Mouse (Mus musculus) thymus, postnatal 0 days (tissue): ENCODE results near the gene Pnpla6. TPM values are rescaled to one million over a fixed set of nuclear protein-coding genes. Genes with fewer than 3 reads are reported as not detected.
"Not testable (repeated sequence)": the region's sequence is repeated elsewhere in the genome, so short reads cannot be mapped to it uniquely, and the experiment has no call there.

Experiments
- DNase-seq: peaks from one replicate; pipeline ENCODE4 v3.0.0-alpha.2; 2015; ENCODE audit warnings: low spot score
- polyA plus RNA-seq: library from polyadenylated mRNA; unstranded; fragments of >200 nt; fragmentation: Nextera tagmentation; extraction: Ambion mirVana; gene quantifications from 2 replicates; pipeline ENCODE4 v1.2.1, GENCODE M21; 2015

Pnpla6 gene
- polyA plus RNA-seq, 1 experiment from 2014 or later, result 12.9 TPM

GRCm38 (mm10) chr8:3574546-3574945 is 59.4 kb downstream of the Pnpla6 start:
- no peak for DNase-seq

- DNase-seq, result no peak
Measured at GRCm38 (mm10) chr8:3576211-3576960, 61.2 kb downstream of the Pnpla6 start.

DNA sequence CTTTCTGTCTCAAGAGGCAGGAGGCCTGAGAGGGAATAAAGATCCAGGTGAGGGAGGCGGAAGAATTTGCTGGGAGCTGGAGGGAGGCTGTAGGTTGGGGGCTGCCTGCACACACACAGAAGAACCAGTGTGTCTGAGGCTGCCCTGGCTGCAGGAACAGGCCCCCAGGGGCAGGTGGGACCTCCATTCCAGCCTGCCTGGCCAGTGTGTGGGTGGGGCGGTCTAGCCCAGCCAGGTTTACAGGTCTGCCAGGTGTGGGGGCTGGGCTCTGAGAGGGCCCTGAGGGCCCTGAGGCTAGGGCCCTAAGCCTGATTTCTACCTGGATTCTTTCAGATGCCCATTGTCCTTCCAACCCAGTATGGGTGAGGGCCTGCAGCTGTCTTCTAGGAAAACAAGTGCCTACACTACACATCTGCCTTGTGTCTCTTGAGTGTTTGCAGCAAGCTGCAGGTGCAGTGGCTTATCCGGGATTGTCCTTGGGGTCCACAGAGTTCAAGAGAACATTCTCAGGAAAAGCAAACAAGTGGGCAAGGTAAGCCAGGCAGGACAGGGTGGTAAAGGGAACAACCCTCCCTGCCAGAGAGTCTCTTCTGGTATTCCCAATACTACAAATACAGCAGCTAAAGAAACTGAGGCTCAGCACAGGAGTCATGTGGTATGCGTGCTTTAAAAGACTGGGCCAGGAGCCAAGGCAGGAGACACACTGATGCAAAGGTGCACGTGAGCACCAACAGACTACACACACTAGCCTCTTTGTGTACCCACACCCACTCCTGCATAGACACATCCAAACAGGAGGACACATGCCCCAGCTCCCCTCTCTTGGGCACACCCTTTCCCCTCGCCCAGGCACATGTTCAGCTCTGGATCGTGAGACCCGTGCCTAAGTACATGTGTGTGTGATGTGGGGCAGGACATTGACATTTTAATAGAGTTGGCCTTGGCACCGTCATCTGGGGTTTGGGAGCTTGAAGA is 64.5 kb downstream of the Pnpla6 start:
- no peak for DNase-seq

GRCm38 (mm10) chr8:3581961-3582360 is 66.8 kb downstream of the Pnpla6 start:
- not testable (repeated sequence) for DNase-seq

DNA sequence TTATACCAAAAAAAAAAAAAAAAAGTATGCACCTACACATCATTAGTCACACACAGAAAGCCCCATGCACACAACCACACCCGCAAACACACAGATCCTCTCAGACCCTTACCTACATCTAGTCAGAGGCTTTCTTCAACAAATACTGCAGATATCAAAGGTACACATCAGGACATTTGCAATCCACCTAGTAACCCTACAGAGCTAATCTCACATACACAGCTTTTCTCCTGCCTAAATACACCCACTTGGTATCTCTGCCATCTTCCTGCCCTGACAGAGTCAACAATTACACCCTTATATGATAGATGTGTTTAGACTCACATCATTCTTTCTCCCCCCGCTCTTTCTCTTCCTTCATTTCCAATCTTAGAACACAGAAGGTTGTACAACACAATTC is 71.3 kb downstream of the Pnpla6 start:
- DNase-seq, result no peak

DNA sequence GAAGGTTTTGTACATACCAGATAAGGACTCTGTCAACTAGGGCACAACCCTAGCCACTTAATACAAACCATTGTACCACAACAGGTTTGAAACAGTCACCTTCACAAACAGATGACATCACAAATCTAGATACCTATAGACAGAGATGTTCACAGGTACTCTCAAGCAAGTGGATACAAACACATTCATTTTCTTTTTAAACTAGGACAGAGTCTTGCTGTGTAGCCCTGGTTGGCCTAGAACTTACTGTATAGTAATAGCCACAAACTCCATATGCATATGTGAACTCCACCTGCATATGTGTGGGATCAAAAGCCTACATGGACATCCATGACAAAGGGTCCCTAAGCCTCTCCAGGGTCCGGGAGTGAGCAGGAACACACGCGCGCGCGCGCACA is 71.8 kb downstream of the Pnpla6 start, which contains the start of gene Camsap3:
TSS of gene Camsap3 (plus strand) at position 301 of the 398 bp plus-strand sequence.
- no peak for DNase-seq

DNA sequence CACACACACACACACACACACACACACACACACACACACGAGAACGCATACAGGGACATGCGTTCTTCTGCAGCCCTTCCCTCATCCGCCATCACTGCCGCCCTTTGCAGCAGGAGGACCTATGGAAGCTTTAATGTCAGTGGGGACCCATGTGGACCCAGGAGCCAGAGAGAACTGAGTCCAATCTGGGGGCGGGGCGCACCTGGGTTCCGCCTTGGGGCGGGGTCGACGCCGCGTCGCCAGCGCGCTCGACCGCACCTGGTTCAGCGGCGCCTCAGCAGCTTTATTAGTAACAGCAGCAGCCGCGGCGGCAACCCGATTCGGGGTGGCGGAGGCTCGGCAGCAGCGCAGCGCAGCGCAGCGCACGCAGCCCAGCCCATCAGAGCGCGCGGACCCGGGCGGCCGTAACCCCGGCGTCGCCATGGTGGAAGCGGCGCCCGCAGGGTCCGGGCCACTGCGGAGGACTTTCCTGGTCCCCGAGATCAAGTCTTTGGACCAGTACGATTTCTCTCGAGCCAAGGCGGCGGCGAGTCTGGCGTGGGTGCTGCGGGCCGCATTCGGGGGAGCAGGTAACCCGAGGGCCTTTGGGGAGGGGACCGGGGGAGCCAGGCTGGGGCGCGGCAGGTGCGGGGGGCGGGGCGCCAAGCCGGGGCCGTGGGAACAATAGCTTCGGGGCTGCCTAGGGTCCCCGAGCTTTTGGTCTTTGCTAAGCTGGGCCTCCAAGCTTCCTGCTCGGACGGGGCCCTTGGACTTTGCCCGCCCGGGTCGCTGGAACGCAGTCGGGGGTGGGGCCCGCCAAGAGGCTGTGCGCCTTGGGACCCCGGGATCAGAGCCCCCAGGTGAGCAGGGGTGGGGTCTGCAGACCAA is 72.4 kb downstream of the Pnpla6 start:
- peak; percentile 41 for DNase-seq

- DNase-seq, result no peak
Measured at GRCm38 (mm10) chr8:3588258-3588633, 73.1 kb downstream of the Pnpla6 start.

GRCm38 (mm10) chr8:3593470-3593869 is 78.3 kb downstream of the Pnpla6 start:
- no peak for DNase-seq

Other genes starting within 250 kb of the Pnpla6 start
- 17.3 and 24.4 TPM in 2 replicates for gene Insr, start 235.8 kb upstream of the Pnpla6 start, polyA plus RNA-seq
- 15.1 and 22.3 TPM in 2 replicates for gene A430078G23Rik, start 162.0 kb upstream of the Pnpla6 start, polyA plus RNA-seq
- gene Arhgef18, start 122.4 kb upstream of the Pnpla6 start, polyA plus RNA-seq, result 7.3 and 9.2 TPM in 2 replicates
- 2.6 and 3.0 TPM in 2 replicates for gene Pex11g, start 47.7 kb upstream of the Pnpla6 start, polyA plus RNA-seq
- gene Tex45, start 44.5 kb upstream of the Pnpla6 start, polyA plus RNA-seq, result 0.10 TPM in 1 of 2 replicates, not detected in the other
- 21.4 and 23.0 TPM in 2 replicates for gene Zfp358, start 22.2 kb upstream of the Pnpla6 start, polyA plus RNA-seq
- gene Mcoln1, start 14.9 kb upstream of the Pnpla6 start, polyA plus RNA-seq, result 28.4 and 32.3 TPM in 2 replicates
- gene C330021F23Rik, start 52.6 kb downstream of the Pnpla6 start, polyA plus RNA-seq, result 0.19 TPM in 1 of 2 replicates, not detected in the other
- gene Camsap3, start 71.9 kb downstream of the Pnpla6 start, polyA plus RNA-seq, result 0.81 and 1.1 TPM in 2 replicates
- 62.2 and 64.3 TPM in 2 replicates for gene Xab2, start 105.9 kb downstream of the Pnpla6 start, polyA plus RNA-seq
- gene Pet100, start 106.2 kb downstream of the Pnpla6 start, polyA plus RNA-seq, result 182 and 202 TPM in 2 replicates
- gene Pcp2, start 110.2 kb downstream of the Pnpla6 start, polyA plus RNA-seq, result 0.31 and 0.42 TPM in 2 replicates
- 114 and 120 TPM in 2 replicates for gene Stxbp2, start 115.6 kb downstream of the Pnpla6 start, polyA plus RNA-seq
- 1.0 and 1.5 TPM in 2 replicates for gene Retn, start 140.4 kb downstream of the Pnpla6 start, polyA plus RNA-seq
- 0.78 and 0.88 TPM in 2 replicates for gene Mcemp1, start 150.4 kb downstream of the Pnpla6 start, polyA plus RNA-seq
- 1.6 and 2.1 TPM in 2 replicates for gene Fcor, start 157.0 kb downstream of the Pnpla6 start, polyA plus RNA-seq
- 39.7 and 41.7 TPM in 2 replicates for gene Trappc5, start 160.9 kb downstream of the Pnpla6 start, polyA plus RNA-seq
- 0.31 and 0.37 TPM in 2 replicates for gene Fcer2a, start 178.8 kb downstream of the Pnpla6 start, polyA plus RNA-seq
- 0.10 and 0.18 TPM in 2 replicates for gene Clec4g, start 205.3 kb downstream of the Pnpla6 start, polyA plus RNA-seq
- 1.1 and 1.3 TPM in 2 replicates for gene Cd209a, start 233.6 kb downstream of the Pnpla6 start, polyA plus RNA-seq